Mouse (Mus musculus) spleen, adult 2 months (tissue): Measurements from ENCODE around the gene Mrpl36. TPM values are rescaled to one million over a fixed set of nuclear protein-coding genes. Genes with fewer than 3 reads are reported as not detected.

Experiments
- DNase-seq, 2 experiments: peaks; one replicate each; pipeline versions ENCODE4 v3.0.0 to v3.0.0-alpha.2; 2012 to 2021; ENCODE audit warnings: low spot score in 2 of 2, low read depth in 1 of 2
- H3K27ac ChIP-seq: fragments of 200-500 bp; 2 replicates; pipeline ENCODE4 v1.5.1; 2012; ENCODE audit warnings: low read length, inconsistent platforms; ENCODE audit not compliant: insufficient read depth
- H3K27me3 ChIP-seq: fragments of 200-500 bp; 2 replicates; pipeline ENCODE4 v1.6.1; 2012; ENCODE audit warnings: mild to moderate bottlenecking, moderate library complexity, low read length, inconsistent platforms; ENCODE audit not compliant: control insufficient read depth, insufficient read depth
- H3K36me3 ChIP-seq: fragments of 200-500 bp; 2 replicates; pipeline ENCODE4 v1.6.1; 2012; ENCODE audit warnings: mild to moderate bottlenecking, low read length, inconsistent platforms; ENCODE audit not compliant: control insufficient read depth, insufficient read depth
- H3K4me1 ChIP-seq: fragments of 200-500 bp; 2 replicates; pipeline ENCODE4 v1.6.1; 2011; ENCODE audit warnings: inconsistent platforms; ENCODE audit not compliant: control insufficient read depth, insufficient read depth, insufficient read length
- H3K4me3 ChIP-seq: fragments of 200-500 bp; 2 replicates; pipeline ENCODE4 v1.5.1; 2011; ENCODE audit warnings: mild to moderate bottlenecking, inconsistent platforms; ENCODE audit not compliant: insufficient read depth, insufficient read length; ENCODE audit errors: extremely low read depth
- CTCF ChIP-seq: fragments of 200-500 bp; IDR thresholded peaks from 2 replicates; pipeline ENCODE4 v1.5.1; 2011; ENCODE audit warnings: mild to moderate bottlenecking, inconsistent platforms; ENCODE audit not compliant: insufficient read depth, insufficient read length, insufficient replicate concordance; ENCODE audit errors: extremely low read depth
- POLR2A ChIP-seq: fragments of 200-500 bp; IDR thresholded peaks from 2 replicates; pipeline ENCODE4 v1.6.1; 2011; ENCODE audit warnings: low read depth, low read length, inconsistent platforms
- WGBS: fragments of 180-500 bp; shearing (Covaris S2); methylation state at CpG from one replicate; pipeline ENCODE4 v1.1.7; 2018; 5-methylcytosine and 5-hydroxymethylcytosine counted together
- polyA plus RNA-seq: library from polyadenylated mRNA; depleted of rRNA; stranded (reverse); fragments of >200 nt; gene quantifications from 2 replicates; pipeline ENCODE4 v1.2.3, GENCODE M21; 2012

The Mrpl36 gene
- polyA plus RNA-seq, 1 experiment = 67.3 TPM

DNA sequence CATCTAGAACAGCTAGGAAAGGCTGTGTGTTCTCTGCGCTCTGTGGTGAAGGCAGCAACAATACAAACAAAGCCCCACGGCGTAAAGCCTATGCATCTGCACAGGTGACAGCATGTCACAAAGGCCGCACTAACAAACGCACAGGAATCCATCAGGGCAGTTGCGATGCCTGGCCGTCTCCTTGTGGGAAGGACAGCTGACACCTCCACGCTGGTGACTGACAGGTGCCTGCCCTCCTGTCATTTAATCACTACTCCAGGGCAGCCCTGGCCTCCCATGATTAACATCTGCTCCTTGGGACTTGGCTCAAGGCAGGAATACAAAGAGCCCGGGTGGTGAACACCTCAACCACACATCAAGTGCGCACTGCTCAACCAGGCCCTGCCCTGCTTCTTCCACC is 5.7 kb upstream of the Mrpl36 start:
- no peak overlapping the region for H3K4me3 ChIP-seq
- no peak for DNase-seq
- H3K27ac ChIP-seq = no peak overlapping the region
- 96% methylated on average over 10 of the region's 10 CpGs for WGBS
- H3K4me1 ChIP-seq = 0 out of 2 replicates have a peak, but pooled peaks cover 2% of the 10 kb centered on the region
- H3K36me3 ChIP-seq = peaks cover 20% of the 10 kb centered on the region
- TF ChIP-seq POLR2A (no peak), CTCF (no peak)
- H3K27me3 ChIP-seq = no peaks in the 10 kb centered on the region

DNA sequence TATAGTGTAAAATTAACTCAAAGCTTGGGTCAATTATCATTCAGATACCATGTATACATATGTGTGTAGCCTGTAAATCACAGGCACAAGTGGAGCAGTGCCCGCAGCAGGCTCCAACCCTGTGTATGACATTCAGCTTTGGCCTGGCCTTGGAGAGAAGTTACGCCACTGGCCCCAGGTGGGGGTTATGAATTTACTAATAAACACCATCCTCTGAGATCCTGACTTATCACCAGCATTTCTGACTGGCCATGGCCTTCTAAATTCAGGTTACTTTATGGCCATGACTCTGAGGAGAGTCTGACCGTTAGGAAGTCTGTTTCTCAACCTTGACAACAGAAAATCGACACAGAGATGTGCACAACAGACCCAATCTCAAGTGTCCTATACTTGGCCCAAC is 4.9 kb upstream of the Mrpl36 start:
- 0 out of 2 replicates have a peak, but pooled peaks cover 2% of the 10 kb centered on the region for H3K4me1 ChIP-seq
- TF ChIP-seq CTCF (no peak), POLR2A (no peak)
- WGBS = 91% methylated on average over 4 of the region's 4 CpGs
- H3K36me3 ChIP-seq = peaks cover 20% of the 10 kb centered on the region
- no peak overlapping the region for H3K27ac ChIP-seq
- no peak for DNase-seq
- H3K4me3 ChIP-seq = no peak overlapping the region
- no peaks in the 10 kb centered on the region for H3K27me3 ChIP-seq

DNA sequence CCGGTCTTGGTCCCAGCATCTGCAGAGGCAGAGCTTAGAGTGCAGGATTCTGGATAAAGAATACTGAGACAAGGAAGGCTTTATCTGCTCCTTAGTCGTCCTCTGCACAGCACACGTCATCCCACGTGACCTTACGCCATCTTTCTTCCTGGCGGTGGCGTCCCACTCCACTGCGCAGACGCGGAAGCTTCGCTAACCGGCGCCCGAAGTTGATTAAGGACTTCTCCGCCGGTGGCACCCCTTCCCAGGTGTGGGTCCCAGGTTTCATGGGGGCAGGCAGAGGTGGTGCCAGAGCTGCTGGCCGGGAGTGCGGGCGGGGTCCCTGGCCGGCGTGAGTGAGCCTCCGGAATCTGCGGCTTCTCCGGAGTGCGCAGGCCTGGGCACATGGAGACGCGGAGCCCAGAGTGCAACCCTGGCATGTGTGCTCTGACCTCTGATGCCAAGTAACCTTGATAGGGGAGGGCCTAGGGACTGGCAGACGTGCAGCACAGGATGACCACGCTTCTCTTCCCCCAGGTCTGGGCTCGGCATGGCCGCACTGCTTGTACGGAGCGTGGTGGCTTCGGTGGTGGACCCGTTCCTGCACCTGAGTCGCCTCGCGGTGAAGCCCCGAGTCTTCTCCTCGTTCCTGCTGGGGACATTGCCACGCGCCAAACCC is 2.7 kb downstream of the Mrpl36 start:
- WGBS = under 1% methylated on average over 42 of the region's 42 CpGs
- peak; percentile 73 to 85 for DNase-seq
- TF ChIP-seq POLR2A = peak; percentile 5; the same call in 1 of the 2 replicates
- TF ChIP-seq CTCF = no peak
- Histone ChIP-seq H3K27ac (peak overlapping the region; percentile 53), H3K4me3 (peak overlapping the region; percentile 86), H3K27me3 (no peaks in the 10 kb centered on the region), H3K4me1 (peaks cover 12% of the 10 kb centered on the region; the same call in 1 of the 2 replicates), H3K36me3 (no peaks in the 10 kb centered on the region)

DNA sequence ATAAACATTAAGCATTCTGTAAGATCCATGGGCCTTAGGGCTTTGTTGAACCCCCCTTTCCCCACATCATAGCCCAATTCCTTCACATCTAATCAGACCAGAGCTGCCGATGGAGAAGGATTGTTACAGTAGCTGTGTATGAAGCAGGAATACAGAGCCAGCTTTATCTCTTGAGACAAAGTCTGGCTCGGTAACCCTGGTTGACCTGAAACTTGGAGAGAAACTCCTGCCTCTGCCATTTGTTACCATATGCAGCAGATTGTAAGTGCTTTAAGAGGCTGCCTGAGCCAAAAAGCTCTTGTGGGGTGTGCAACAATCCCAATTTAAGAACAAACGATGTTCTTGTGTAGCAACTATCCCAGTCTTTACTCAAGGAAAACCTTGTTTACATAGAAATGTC is 3.4 kb downstream of the Mrpl36 start:
- Histone ChIP-seq H3K4me1 (peaks cover 12% of the 10 kb centered on the region; the same call in 1 of the 2 replicates), H3K36me3 (no peaks in the 10 kb centered on the region), H3K27ac (no peak overlapping the region), H3K4me3 (no peak overlapping the region), H3K27me3 (no peaks in the 10 kb centered on the region)
- WGBS = 70% methylated on average over 3 of the region's 3 CpGs
- TF ChIP-seq CTCF (no peak), POLR2A (no peak)
- DNase-seq = no peak

DNA sequence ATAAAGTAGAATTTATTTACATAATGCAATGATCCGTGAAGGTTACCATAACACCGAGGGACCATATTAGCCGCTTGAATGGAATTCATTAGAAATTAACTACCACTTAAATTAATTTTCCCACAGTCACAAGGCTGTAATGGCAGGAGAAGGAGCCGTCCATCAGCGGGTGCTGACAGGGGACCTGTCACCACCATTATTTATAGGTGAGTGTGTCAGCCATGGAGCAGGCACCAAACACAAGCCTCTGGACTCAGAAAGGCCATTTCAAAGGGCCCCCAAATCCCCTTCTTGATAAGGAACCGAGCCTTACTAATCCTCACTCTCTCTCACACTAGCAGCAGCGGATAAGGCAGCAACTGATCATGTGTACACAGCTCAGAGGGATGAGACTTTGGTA is 8.4 kb downstream of the Mrpl36 start:
- TF ChIP-seq CTCF (no peak), POLR2A (no peak)

DNA sequence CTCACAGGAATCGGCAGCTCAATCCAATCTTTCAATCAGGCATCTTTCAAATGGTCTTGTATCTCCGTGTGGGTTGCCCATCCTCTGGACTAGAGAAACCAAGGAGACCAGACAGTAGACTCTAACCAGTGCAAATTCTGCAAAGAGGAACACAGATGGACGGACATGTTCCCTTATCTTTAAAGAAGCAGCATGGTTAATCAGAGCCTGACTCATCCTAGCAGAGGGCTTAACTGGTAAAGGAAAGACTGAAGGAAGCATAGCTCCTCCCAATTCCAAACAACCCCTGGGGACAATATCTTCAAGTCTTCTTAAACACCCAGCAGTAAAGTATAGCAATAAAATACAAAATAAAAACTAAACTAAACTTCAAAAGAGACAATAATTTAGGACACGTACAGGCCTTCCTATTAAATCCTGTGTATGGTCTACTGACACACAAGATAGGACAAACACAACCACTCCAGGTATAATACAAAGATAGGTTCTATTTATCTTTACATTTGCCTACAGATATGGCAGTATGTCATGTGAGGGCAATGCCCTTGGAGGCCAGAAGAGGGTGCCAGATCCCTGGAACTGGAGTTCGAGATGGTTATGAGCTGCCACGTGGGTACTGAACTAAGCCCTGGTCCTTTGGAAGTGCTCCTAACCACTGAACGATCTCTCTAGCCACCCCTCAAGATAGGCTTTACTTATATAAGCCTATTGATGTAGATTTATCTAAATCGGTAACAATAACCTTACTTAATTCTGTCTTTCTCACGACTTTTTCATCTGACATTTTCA is 17.0 kb downstream of the Mrpl36 start:
- 69% methylated on average over 9 of the region's 9 CpGs for WGBS
- TF ChIP-seq CTCF (peak; percentile 17; the same call in 1 of the 2 replicates), POLR2A (no peak)
- Histone ChIP-seq H3K27me3 (no peaks in the 10 kb centered on the region), H3K27ac (no peak overlapping the region), H3K36me3 (no peaks in the 10 kb centered on the region), H3K4me3 (no peak overlapping the region), H3K4me1 (no peaks in the 10 kb centered on the region)
- DNase-seq = no peak

More for the DNA sequence above, 8.4 kb downstream of the Mrpl36 start:
- WGBS = 72% methylated on average over 7 of the region's 7 CpGs
- DNase-seq = no peak
- Histone ChIP-seq H3K36me3 (no peaks in the 10 kb centered on the region), H3K4me3 (no peak overlapping the region), H3K27me3 (no peaks in the 10 kb centered on the region), H3K27ac (no peak overlapping the region), H3K4me1 (no peaks in the 10 kb centered on the region)

DNA sequence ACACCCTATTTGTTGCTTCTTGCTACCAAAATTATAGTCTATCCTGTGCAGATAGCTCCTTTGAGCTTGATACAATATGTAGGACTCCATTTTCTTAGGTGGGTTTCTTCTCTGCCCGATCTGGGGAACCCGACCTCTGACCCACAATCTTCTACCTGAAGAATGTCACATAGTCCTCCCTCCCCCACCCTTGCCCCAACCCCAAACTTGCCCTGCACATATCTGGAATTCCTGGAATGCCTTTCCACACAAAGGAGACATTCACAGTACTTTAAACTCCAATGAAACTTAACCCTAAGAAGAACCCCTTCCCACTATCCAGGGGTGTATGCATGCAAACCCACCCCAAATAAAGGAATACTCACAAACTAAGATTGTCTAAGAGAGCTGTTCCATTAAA is 17.8 kb downstream of the Mrpl36 start:
- Histone ChIP-seq H3K4me3 (no peak overlapping the region), H3K27me3 (no peaks in the 10 kb centered on the region), H3K4me1 (no peaks in the 10 kb centered on the region), H3K36me3 (no peaks in the 10 kb centered on the region), H3K27ac (no peak overlapping the region)
- WGBS = 69% methylated on average over 2 of the region's 2 CpGs
- no peak for TF ChIP-seq CTCF
- TF ChIP-seq POLR2A = no peak
- no peak for DNase-seq
